Mouse (Mus musculus) hindbrain, embryonic 13.5 days (tissue): ENCODE data around the gene Sox6. TPM values are rescaled to one million over a fixed set of nuclear protein-coding genes. Genes with fewer than 3 reads are reported as not detected.

Source experiments
- ATAC-seq: fragments of 200-750 bp; cut with Nextera tagmentation; 2 replicates; pipeline ENCODE4 v1.8.0; 2017; ENCODE audit warnings: moderate TSS enrichment; ENCODE audit not compliant: low FRiP score
- H3K27ac ChIP-seq: fragments of 300-500 bp; sonication (generic); 2 replicates; pipeline ENCODE4 v1.5.1; 2015; ENCODE audit warnings: inconsistent platforms, mild to moderate bottlenecking, moderate library complexity
- H3K27me3 ChIP-seq: fragments of 300-500 bp; sonication (generic); 2 replicates; pipeline ENCODE4 v1.6.1; 2015; ENCODE audit warnings: mild to moderate bottlenecking, inconsistent platforms
- H3K36me3 ChIP-seq: fragments of 300-500 bp; sonication (generic); 2 replicates; pipeline ENCODE4 v1.6.1; 2015; ENCODE audit warnings: mild to moderate bottlenecking, inconsistent platforms
- H3K4me1 ChIP-seq: fragments of 300-500 bp; sonication (generic); replicated peaks from 2 replicates; pipeline ENCODE4 v1.6.1; 2015; ENCODE audit warnings: inconsistent platforms
- H3K4me2 ChIP-seq: fragments of 300-500 bp; sonication (generic); 2 replicates; pipeline ENCODE4 v1.6.1; 2015; ENCODE audit warnings: inconsistent platforms, mild to moderate bottlenecking, moderate library complexity
- H3K4me3 ChIP-seq: fragments of 300-500 bp; sonication (generic); 2 replicates; pipeline ENCODE4 v1.5.1; 2015; ENCODE audit warnings: mild to moderate bottlenecking, inconsistent platforms
- H3K9ac ChIP-seq: fragments of 300-500 bp; sonication (generic); 2 replicates; pipeline ENCODE4 v1.6.1; 2015; ENCODE audit warnings: mild to moderate bottlenecking, inconsistent platforms
- H3K9me3 ChIP-seq: fragments of 300-500 bp; sonication (generic); 2 replicates; pipeline ENCODE4 v1.6.1; 2016; ENCODE audit warnings: inconsistent platforms
- WGBS: fragments of 180-500 bp; shearing (Covaris S2); methylation state at CpG from one replicate; pipeline ENCODE4 v1.1.7; 2015; 5-methylcytosine and 5-hydroxymethylcytosine counted together
- polyA plus RNA-seq: library from polyadenylated mRNA; unstranded; fragments of >200 nt; fragmentation: Nextera tagmentation; extraction: Ambion mirVana; gene quantifications from 2 replicates; pipeline ENCODE4 v1.2.1, GENCODE M21; 2015

Gene Sox6
- polyA plus RNA-seq, 1 experiment from 2014 or later, result 42.1 TPM

DNA sequence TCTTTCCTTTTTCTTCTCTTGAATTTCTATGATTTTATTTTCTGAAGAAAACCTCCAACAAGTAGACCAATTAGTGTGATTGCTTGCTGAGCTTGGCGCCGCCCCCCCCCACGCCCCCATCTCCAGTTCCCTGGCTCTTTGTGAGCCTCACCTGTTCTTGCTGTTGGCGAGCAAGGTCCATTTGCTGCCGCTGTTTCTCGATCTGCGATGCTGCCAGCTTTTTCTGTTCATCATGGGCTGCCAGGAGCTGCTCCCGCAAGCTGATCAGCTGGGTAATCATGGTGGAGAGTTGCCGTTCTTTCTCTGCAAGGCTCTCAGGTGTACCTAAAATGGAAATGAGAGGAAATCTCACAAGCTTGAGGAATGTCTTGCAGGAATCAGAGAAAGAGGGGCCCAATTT, 376.5 kb downstream of the Sox6 start:
- WGBS, result 85% methylated on average over 9 of the region's 9 CpGs
- peaks cover 8% of the 10 kb centered on the region; the same call in 1 of the 2 replicates for H3K27me3 ChIP-seq
- H3K4me2 ChIP-seq, result no peak overlapping the region
- H3K9me3 ChIP-seq, result no peaks in the 10 kb centered on the region
- peaks cover 20% of the 10 kb centered on the region for H3K4me1 ChIP-seq
- H3K4me3 ChIP-seq, result no peak overlapping the region
- H3K36me3 ChIP-seq, result no peaks in the 10 kb centered on the region
- H3K9ac ChIP-seq, result no peak overlapping the region
- ATAC-seq, result no peak
- no peak overlapping the region for H3K27ac ChIP-seq

DNA sequence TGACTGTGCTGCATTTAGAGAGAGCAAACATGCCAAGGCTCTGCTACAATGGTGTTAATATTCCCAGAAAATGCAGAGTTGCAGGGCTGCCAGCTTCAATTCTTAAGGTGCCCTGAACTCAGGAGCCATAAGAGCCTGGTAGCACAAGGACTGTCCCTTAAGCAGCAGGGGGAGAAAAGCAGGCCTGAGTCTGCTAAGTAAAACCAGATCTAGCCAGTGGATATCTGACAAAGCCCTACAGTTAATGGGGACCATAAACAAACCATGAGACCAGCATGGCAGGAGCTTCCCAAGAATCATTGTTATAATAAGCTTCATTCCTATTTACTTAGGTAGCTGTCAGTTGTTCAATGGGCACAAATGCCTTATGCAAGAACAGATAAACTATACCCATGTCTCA, 391.9 kb downstream of the Sox6 start:
- no peak for ATAC-seq
- Histone ChIP-seq H3K4me1 (peaks cover 18% of the 10 kb centered on the region), H3K27ac (0 out of 2 replicates have a peak overlapping the region, but pooled peaks have one; percentile 36), H3K9me3 (no peaks in the 10 kb centered on the region), H3K4me2 (no peak overlapping the region), H3K36me3 (no peaks in the 10 kb centered on the region), H3K27me3 (no peaks in the 10 kb centered on the region), H3K9ac (no peak overlapping the region), H3K4me3 (no peak overlapping the region)

GRCm38 (mm10) chr7:115645971-115646447, 392.6 kb downstream of the Sox6 start:
- H3K4me3 ChIP-seq, result no peak overlapping the region
- H3K27me3 ChIP-seq, result no peaks in the 10 kb centered on the region
- ATAC-seq, result no peak
- peaks cover 18% of the 10 kb centered on the region for H3K4me1 ChIP-seq
- H3K36me3 ChIP-seq, result no peaks in the 10 kb centered on the region
- no peak overlapping the region for H3K4me2 ChIP-seq
- no peak overlapping the region for H3K9ac ChIP-seq
- H3K9me3 ChIP-seq, result no peaks in the 10 kb centered on the region
- WGBS, result 8% methylated on average over 5 of the region's 5 CpGs
- peak overlapping the region; percentile 36; the same call in 1 of the 2 replicates for H3K27ac ChIP-seq

- Histone ChIP-seq H3K9ac (no peak overlapping the region), H3K27ac (no peak overlapping the region), H3K36me3 (no peaks in the 10 kb centered on the region), H3K9me3 (no peaks in the 10 kb centered on the region), H3K4me3 (no peak overlapping the region), H3K4me2 (no peak overlapping the region), H3K4me1 (peaks cover 18% of the 10 kb centered on the region), H3K27me3 (no peaks in the 10 kb centered on the region)
- WGBS, result 13% methylated on average over 1 of the region's 1 CpGs
- no peak for ATAC-seq
Measured at GRCm38 (mm10) chr7:115645272-115645970, 393.2 kb downstream of the Sox6 start.

DNA sequence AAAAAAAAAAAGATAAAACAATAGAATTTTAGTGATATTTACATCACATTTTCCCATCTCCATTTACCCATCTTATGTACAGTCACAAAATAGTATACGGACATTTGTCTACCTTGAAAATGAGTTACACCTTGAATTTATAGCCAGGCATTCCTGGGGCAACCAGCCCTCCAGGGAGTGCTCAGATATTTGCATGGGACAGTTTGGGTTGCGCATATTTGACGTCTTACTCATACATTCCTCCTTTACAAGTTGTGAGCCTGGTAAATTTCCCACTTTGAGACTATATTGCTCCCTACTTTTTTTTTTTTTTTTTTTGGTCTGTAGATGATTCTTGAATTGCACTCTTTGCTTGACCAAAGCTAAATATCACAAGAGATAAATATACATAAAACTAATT, 407.9 kb downstream of the Sox6 start:
- Histone ChIP-seq H3K9ac (no peak overlapping the region), H3K4me3 (no peak overlapping the region), H3K4me2 (no peak overlapping the region), H3K27ac (no peak overlapping the region), H3K36me3 (no peaks in the 10 kb centered on the region), H3K9me3 (no peaks in the 10 kb centered on the region), H3K27me3 (no peaks in the 10 kb centered on the region), H3K4me1 (peaks cover 17% of the 10 kb centered on the region)
- no peak for ATAC-seq
- 86% methylated on average over 3 of the region's 3 CpGs for WGBS

DNA sequence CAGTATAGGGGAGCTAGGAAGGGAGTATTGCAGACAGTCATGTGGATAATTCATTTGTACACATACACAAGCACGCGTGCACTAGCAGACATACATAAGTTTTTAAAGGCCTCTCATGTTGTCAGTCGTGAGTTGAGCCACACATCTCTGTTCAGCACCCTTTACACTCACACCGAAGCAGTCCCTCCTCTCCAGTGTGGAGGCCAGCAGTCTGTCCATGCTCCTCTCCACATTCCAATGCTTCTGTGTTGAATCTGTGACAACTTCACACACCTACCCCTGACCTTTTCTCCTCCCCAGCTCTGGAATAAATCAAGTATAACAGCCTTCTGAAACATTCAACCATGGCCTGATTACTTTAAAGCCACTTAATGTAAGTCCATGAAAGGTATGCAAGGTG, 408.3 kb downstream of the Sox6 start:
- no peak for ATAC-seq
- Histone ChIP-seq H3K9ac (no peak overlapping the region), H3K9me3 (no peaks in the 10 kb centered on the region), H3K36me3 (no peaks in the 10 kb centered on the region), H3K4me2 (no peak overlapping the region), H3K4me3 (no peak overlapping the region), H3K27ac (no peak overlapping the region), H3K27me3 (no peaks in the 10 kb centered on the region), H3K4me1 (peaks cover 21% of the 10 kb centered on the region)
- WGBS, result 95% methylated on average over 4 of the region's 4 CpGs

- 92% methylated on average over 1 of the region's 1 CpGs for WGBS
- no peak for ATAC-seq
- Histone ChIP-seq H3K27ac (no peak overlapping the region), H3K4me2 (no peak overlapping the region), H3K27me3 (peaks cover 6% of the 10 kb centered on the region; the same call in 1 of the 2 replicates), H3K9ac (no peak overlapping the region), H3K36me3 (no peaks in the 10 kb centered on the region), H3K9me3 (no peaks in the 10 kb centered on the region), H3K4me3 (no peak overlapping the region), H3K4me1 (peaks cover 35% of the 10 kb centered on the region)
Measured at GRCm38 (mm10) chr7:115628766-115629165, 409.8 kb downstream of the Sox6 start.

- ATAC-seq, result no peak
- Histone ChIP-seq H3K36me3 (no peaks in the 10 kb centered on the region), H3K9ac (no peak overlapping the region), H3K4me1 (peaks cover 38% of the 10 kb centered on the region), H3K4me2 (no peak overlapping the region), H3K27ac (no peak overlapping the region), H3K4me3 (no peak overlapping the region), H3K27me3 (peaks cover 9% of the 10 kb centered on the region; the same call in 1 of the 2 replicates), H3K9me3 (no peaks in the 10 kb centered on the region)
- WGBS, result 74% methylated on average over 4 of the region's 4 CpGs
Measured at GRCm38 (mm10) chr7:115625956-115626355, 412.6 kb downstream of the Sox6 start.

DNA sequence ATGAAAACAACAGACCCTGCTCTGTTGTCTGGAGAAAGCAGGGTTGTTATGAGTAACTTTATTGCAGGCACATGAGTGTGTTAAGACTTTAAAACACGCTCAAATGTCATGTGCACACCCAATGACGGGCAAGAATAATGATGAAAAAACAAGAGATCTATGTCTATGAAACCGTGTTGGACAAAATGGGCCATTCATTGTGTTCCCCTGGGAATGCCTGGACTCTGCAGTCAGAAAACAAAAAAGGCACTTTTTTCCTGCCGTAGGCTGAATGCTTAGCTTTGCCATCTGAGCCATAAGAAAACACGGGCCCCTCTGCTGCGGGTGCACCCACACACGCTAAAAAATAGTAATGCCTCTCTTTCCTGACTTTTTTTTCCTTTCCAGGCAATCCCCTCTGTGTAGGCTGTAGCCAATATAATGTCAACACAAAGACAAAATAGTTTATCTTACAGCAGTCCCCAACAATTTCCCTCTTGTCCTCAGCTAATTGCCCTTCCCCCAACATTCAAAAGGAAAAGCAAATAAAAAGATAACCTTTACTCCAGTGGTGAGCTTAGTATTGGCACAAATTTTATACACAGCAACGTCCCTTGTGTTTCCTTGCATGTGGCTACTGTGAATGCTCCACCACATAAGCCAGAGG, 413.6 kb downstream of the Sox6 start:
- Histone ChIP-seq H3K27ac (peak overlapping the region; percentile 15), H3K4me2 (peak overlapping the region; percentile 20; the same call in 1 of the 2 replicates)
- 0 out of 2 replicates have a peak, but pooled peaks have one; percentile 32 for ATAC-seq

GRCm38 (mm10) chr7:115624451-115624850, 414.1 kb downstream of the Sox6 start:
- peaks cover 38% of the 10 kb centered on the region for H3K4me1 ChIP-seq
- no peak overlapping the region for H3K4me3 ChIP-seq
- H3K27ac ChIP-seq, result peak overlapping the region; percentile 15
- no peaks in the 10 kb centered on the region for H3K36me3 ChIP-seq
- H3K27me3 ChIP-seq, result peaks cover 9% of the 10 kb centered on the region; the same call in 1 of the 2 replicates
- no peak overlapping the region for H3K4me2 ChIP-seq
- WGBS, result 45% methylated on average over 5 of the region's 5 CpGs
- no peaks in the 10 kb centered on the region for H3K9me3 ChIP-seq
- ATAC-seq, result no peak
- no peak overlapping the region for H3K9ac ChIP-seq

More for the DNA sequence above, 413.6 kb downstream of the Sox6 start:
- Histone ChIP-seq H3K9me3 (no peaks in the 10 kb centered on the region), H3K4me3 (no peak overlapping the region), H3K36me3 (no peaks in the 10 kb centered on the region), H3K27me3 (peaks cover 9% of the 10 kb centered on the region; the same call in 1 of the 2 replicates), H3K9ac (no peak overlapping the region), H3K4me1 (peaks cover 38% of the 10 kb centered on the region)
- 11% methylated on average over 8 of the region's 8 CpGs for WGBS

DNA sequence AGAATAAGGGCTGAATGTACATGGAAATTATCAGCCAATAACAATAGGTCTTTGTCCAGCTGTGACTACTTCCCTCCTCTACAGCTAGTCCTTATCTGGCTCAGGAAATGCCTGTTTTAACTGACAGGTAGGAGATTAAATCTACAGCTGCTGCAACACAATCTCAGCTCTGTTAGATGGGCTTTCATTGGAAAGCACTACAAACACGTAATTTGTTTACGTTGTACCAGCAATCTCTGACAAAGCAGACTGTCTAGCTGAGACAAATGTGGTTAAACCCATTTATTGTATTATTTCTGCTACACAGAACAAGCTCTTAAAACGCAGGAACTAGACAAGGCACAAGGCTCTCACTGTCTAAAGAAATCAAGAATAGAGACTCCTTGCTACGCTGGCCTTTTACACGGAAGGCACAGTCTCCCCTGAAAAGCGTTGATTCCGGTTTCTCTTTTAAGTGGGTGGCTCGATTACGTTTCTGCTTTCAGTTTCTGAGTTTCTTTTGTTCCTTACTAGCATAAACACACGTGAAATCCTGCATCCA, 422.8 kb downstream of the Sox6 start:
- ATAC-seq, result no peak
- Histone ChIP-seq H3K36me3 (no peaks in the 10 kb centered on the region), H3K4me1 (peaks cover 6% of the 10 kb centered on the region; the same call in 1 of the 2 replicates), H3K4me3 (no peak overlapping the region; the same call in 1 of the 2 replicates), H3K9ac (no peak overlapping the region), H3K9me3 (no peaks in the 10 kb centered on the region), H3K27me3 (peaks cover 4% of the 10 kb centered on the region; the same call in 1 of the 2 replicates), H3K4me2 (peak overlapping the region; percentile 45), H3K27ac (peak overlapping the region; percentile 67)
- 17% methylated on average over 10 of the region's 10 CpGs for WGBS

DNA sequence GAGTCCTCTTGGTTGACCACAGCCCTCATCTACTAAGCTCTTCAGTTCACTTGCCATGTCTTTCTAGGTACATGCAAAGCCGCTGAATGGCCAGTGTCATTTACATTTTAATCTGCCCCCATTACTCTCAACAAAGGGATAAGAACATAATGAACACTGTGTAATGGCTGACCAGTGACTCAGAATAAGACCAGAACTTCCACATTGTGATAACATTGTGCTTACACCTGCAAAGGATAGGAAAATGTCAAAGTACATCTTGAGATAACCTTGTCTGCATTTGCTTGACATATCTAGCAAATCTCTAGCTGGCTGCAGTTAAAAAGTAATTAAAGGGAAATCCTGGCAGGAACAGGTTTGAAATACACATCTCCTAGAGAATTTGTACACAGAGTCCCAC, 431.1 kb downstream of the Sox6 start:
- WGBS, result 94% methylated on average over 1 of the region's 1 CpGs
- H3K36me3 ChIP-seq, result no peaks in the 10 kb centered on the region
- peaks cover 5% of the 10 kb centered on the region for H3K4me1 ChIP-seq
- H3K4me2 ChIP-seq, result no peak overlapping the region
- no peak overlapping the region for H3K4me3 ChIP-seq
- no peaks in the 10 kb centered on the region for H3K9me3 ChIP-seq
- no peak overlapping the region for H3K27ac ChIP-seq
- ATAC-seq, result no peak
- no peak overlapping the region for H3K9ac ChIP-seq
- H3K27me3 ChIP-seq, result no peaks in the 10 kb centered on the region
